Mouse (Mus musculus): ENCODE measurements around the gene Sptb. TPM values are rescaled to one million over a fixed set of nuclear protein-coding genes. Genes with fewer than 3 reads are reported as not detected.
A peak's percentile ranks its signal among the peaks of the same experiment; 100 is the strongest.

Gene Sptb
- polyA plus RNA-seq, 1 experiment: 18.9 TPM

DNA sequence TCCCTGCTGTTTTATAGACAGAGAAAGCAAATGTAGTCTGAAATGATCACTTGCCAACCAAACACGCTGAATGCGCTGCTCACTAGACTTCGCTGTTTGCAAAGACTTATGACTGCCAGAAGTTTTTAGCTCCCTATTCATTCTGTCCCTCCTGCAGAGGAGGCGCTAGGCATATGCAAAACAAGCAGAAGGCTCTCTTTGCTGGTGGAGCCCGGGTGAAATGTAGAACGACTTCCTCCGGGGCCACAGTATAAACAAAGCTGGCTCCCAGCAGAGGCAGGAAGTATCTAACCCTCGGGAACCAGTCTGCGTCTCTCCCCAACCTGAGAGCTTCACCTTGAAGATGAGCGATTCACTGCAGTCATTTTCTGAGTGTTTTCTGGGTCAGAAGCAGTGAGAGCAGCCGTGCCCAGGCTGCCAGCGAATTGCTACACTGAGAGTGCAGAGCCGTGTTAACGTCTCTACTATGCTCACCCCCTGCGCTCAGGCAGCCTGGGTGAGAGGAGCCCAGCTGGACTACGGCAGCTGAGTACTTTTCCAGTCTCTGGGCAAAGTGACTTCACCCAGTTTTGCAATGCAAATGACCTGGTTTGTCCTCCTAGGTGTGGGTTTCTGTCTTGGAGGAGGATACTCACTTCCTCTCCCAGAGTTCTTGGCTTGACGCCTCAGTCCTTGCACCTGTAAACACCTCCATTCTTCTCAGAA is 15.4 kb downstream of the Sptb start:
- H3K4me3 ChIP-seq (ENCODE audit: extremely low read depth, insufficient read depth, insufficient read length): peak overlapping the region; percentile 19
- WGBS: 7% methylated on average over 17 of the region's 17 CpGs

DNA sequence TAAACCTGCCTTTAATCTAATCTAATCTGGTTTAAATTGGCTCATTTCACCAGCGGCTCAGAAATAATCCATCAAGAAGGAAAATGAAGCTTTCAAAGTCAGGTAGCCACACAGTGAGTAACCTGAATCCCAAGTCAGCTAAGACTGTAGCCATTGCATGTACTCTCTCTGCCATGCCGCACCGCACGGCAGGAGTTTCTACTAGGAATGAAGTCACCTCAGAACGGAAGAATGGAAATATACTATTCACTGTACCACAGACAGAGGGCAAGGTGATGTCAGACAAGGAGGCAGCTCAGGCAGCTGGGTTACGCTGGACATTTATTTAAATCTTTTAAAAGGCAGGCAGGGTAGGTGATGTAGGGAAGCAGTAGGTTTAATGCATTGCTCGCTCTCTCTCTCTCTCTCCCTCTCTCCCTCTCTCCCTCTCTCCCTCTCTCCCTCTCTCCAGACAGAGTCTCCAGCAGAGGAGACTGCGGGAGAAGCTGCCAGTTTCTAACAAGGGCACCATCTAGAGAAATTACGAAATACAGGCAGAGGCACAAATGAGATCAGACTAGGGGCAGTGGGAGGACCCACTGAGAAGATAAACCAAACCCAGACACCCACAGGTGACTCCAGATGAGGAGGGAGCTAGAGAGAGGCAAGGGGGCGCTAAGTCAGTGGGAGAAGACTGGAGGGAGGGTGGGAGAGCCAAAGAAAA is 22.7 kb downstream of the Sptb start:
- Histone ChIP-seq H3K4me3 (ENCODE audit: extremely low read depth, insufficient read depth, insufficient read length) (no peak overlapping the region), H3K36me3 (ENCODE audit: control insufficient read depth, insufficient read depth, low read length) (no peaks in the 10 kb centered on the region), H3K27me3 (ENCODE audit: control insufficient read depth, insufficient read depth, low read length) (no peaks in the 10 kb centered on the region), H3K27ac (ENCODE audit: insufficient read depth, low read length) (no peak overlapping the region), H3K4me1 (ENCODE audit: control insufficient read depth, insufficient read depth, insufficient read length) (no peaks in the 10 kb centered on the region)
- 91% methylated on average over 10 of the region's 10 CpGs for WGBS
- TF ChIP-seq POLR2A (IDR thresholded peaks at IDR 0.05; ENCODE audit: low read depth, low read length) (no peak), CTCF (IDR thresholded peaks at IDR 0.05; ENCODE audit: extremely low read depth, insufficient read depth, insufficient read length, insufficient replicate concordance) (no peak)
- no peak for DNase-seq (ENCODE audit: low read depth in 1 of 2, low spot score in 2 of 2)

More for the DNA sequence above, 15.4 kb downstream of the Sptb start:
- TF ChIP-seq POLR2A (IDR thresholded peaks at IDR 0.05; ENCODE audit: low read depth, low read length) (no peak), CTCF (IDR thresholded peaks at IDR 0.05; ENCODE audit: extremely low read depth, insufficient read depth, insufficient read length, insufficient replicate concordance) (no peak)
- H3K4me1 ChIP-seq (ENCODE audit: control insufficient read depth, insufficient read depth, insufficient read length): peaks cover 3% of the 10 kb centered on the region; the same call in 1 of the 2 replicates
- H3K27ac ChIP-seq (ENCODE audit: insufficient read depth, low read length): no peak overlapping the region
- no peaks in the 10 kb centered on the region for H3K27me3 ChIP-seq (ENCODE audit: control insufficient read depth, insufficient read depth, low read length)
- no peaks in the 10 kb centered on the region for H3K36me3 ChIP-seq (ENCODE audit: control insufficient read depth, insufficient read depth, low read length)
- DNase-seq (ENCODE audit: low read depth in 1 of 2, low spot score in 2 of 2): peak; percentile 11 to 21

DNA sequence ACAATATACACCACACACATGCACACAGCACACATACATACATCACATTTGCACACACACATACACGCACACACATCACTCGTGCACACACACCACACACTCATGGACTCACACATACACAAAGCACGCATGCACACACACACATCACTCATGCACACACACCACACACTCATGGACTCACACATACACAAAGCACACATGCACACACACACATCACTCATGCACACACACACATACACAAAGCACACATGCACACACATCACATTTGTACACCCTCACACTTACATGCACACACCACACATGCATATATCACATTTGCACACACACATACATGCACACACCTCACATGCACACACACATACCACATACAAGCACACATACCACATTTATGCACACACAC is 24.7 kb downstream of the Sptb start:
- no peak overlapping the region for H3K4me3 ChIP-seq (ENCODE audit: extremely low read depth, insufficient read depth, insufficient read length)
- 96% methylated on average over 3 of the region's 3 CpGs for WGBS
- TF ChIP-seq CTCF (IDR thresholded peaks at IDR 0.05; ENCODE audit: extremely low read depth, insufficient read depth, insufficient read length, insufficient replicate concordance): no peak
- TF ChIP-seq POLR2A (IDR thresholded peaks at IDR 0.05; ENCODE audit: low read depth, low read length): no peak
- no peaks in the 10 kb centered on the region for H3K4me1 ChIP-seq (ENCODE audit: control insufficient read depth, insufficient read depth, insufficient read length)
- no peaks in the 10 kb centered on the region for H3K36me3 ChIP-seq (ENCODE audit: control insufficient read depth, insufficient read depth, low read length)
- no peak overlapping the region for H3K27ac ChIP-seq (ENCODE audit: insufficient read depth, low read length)
- DNase-seq (ENCODE audit: low read depth in 1 of 2, low spot score in 2 of 2): no peak
- no peaks in the 10 kb centered on the region for H3K27me3 ChIP-seq (ENCODE audit: control insufficient read depth, insufficient read depth, low read length)

DNA sequence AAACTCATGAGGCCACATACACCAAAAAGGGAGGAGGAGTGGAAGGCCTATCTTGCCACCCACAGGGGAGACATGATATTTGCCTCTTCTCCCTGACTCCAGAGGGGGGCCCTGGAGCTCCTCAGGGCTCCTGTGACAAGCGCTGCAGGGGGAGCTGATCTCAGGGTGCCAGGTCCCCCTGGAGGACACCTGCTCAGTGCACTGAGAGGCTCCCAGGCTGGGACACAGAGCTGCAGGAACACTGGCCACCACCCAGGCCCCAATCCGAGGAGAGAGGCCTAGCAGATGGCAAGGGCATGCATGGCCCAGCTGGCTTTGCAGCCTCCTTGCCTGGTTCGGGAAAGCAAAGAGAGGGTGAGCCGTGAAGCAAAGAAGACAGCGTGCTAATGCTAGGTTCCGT is 25.9 kb downstream of the Sptb start:
- DNase-seq (ENCODE audit: low read depth in 1 of 2, low spot score in 2 of 2): no peak
- no peak overlapping the region for H3K27ac ChIP-seq (ENCODE audit: insufficient read depth, low read length)
- TF ChIP-seq POLR2A (IDR thresholded peaks at IDR 0.05; ENCODE audit: low read depth, low read length) (no peak), CTCF (IDR thresholded peaks at IDR 0.05; ENCODE audit: extremely low read depth, insufficient read depth, insufficient read length, insufficient replicate concordance) (no peak)
- H3K36me3 ChIP-seq (ENCODE audit: control insufficient read depth, insufficient read depth, low read length): no peaks in the 10 kb centered on the region
- no peaks in the 10 kb centered on the region for H3K4me1 ChIP-seq (ENCODE audit: control insufficient read depth, insufficient read depth, insufficient read length)
- no peaks in the 10 kb centered on the region for H3K27me3 ChIP-seq (ENCODE audit: control insufficient read depth, insufficient read depth, low read length)
- H3K4me3 ChIP-seq (ENCODE audit: extremely low read depth, insufficient read depth, insufficient read length): no peak overlapping the region
- WGBS: 79% methylated on average over 6 of the region's 6 CpGs

DNA sequence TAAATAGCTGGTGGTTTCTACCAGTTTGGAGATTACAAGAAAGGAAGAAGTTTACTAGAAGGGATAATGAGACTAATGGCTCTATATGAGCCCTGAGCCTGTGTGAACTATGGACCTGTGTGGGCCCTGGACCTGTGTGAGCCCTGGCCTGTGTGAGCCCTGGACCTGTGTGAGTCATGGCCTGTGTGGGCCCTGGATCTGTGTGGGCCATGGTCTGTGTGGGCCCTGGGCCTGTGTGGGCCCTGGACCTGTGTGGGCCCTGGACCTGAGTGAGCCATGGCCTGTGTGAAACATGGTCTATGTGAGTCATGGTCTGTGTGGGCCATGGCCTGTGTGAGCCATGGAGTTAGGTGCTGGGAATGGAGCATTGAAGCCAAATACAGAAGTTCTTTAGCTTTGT is 28.4 kb downstream of the Sptb start:
- no peaks in the 10 kb centered on the region for H3K36me3 ChIP-seq (ENCODE audit: control insufficient read depth, insufficient read depth, low read length)
- H3K27me3 ChIP-seq (ENCODE audit: control insufficient read depth, insufficient read depth, low read length): no peaks in the 10 kb centered on the region
- no peak overlapping the region for H3K4me3 ChIP-seq (ENCODE audit: extremely low read depth, insufficient read depth, insufficient read length)
- no peak overlapping the region for H3K27ac ChIP-seq (ENCODE audit: insufficient read depth, low read length)
- no peak for TF ChIP-seq POLR2A (IDR thresholded peaks at IDR 0.05; ENCODE audit: low read depth, low read length)
- TF ChIP-seq CTCF (IDR thresholded peaks at IDR 0.05; ENCODE audit: extremely low read depth, insufficient read depth, insufficient read length, insufficient replicate concordance): no peak
- H3K4me1 ChIP-seq (ENCODE audit: control insufficient read depth, insufficient read depth, insufficient read length): no peaks in the 10 kb centered on the region
- no peak for DNase-seq (ENCODE audit: low read depth in 1 of 2, low spot score in 2 of 2)

DNA sequence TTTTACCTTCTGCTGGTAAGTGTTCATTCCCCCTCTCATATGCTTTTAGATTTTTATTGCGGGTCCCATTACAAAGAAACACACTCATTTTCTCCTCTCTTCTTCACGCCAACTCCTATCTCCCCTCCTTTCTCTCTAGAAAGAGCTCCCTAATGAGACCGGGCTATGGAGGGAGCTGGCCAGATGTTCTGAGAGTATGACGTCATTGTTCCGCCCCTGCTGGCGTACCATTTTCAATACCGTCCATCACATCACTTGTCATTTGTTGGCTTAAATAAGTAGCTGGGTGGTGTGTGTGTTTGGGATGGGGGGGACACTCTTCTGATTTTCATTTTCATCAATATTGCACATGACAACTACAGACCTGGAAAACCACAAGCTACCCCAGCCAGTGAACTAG is 33.3 kb downstream of the Sptb start:
- Histone ChIP-seq H3K4me3 (ENCODE audit: extremely low read depth, insufficient read depth, insufficient read length) (no peak overlapping the region), H3K36me3 (ENCODE audit: control insufficient read depth, insufficient read depth, low read length) (no peaks in the 10 kb centered on the region), H3K27ac (ENCODE audit: insufficient read depth, low read length) (no peak overlapping the region), H3K4me1 (ENCODE audit: control insufficient read depth, insufficient read depth, insufficient read length) (no peaks in the 10 kb centered on the region), H3K27me3 (ENCODE audit: control insufficient read depth, insufficient read depth, low read length) (no peaks in the 10 kb centered on the region)
- no peak for DNase-seq (ENCODE audit: low read depth in 1 of 2, low spot score in 2 of 2)
- 73% methylated on average over 7 of the region's 7 CpGs for WGBS
- TF ChIP-seq POLR2A (IDR thresholded peaks at IDR 0.05; ENCODE audit: low read depth, low read length): no peak
- TF ChIP-seq CTCF (IDR thresholded peaks at IDR 0.05; ENCODE audit: extremely low read depth, insufficient read depth, insufficient read length, insufficient replicate concordance): no peak

DNA sequence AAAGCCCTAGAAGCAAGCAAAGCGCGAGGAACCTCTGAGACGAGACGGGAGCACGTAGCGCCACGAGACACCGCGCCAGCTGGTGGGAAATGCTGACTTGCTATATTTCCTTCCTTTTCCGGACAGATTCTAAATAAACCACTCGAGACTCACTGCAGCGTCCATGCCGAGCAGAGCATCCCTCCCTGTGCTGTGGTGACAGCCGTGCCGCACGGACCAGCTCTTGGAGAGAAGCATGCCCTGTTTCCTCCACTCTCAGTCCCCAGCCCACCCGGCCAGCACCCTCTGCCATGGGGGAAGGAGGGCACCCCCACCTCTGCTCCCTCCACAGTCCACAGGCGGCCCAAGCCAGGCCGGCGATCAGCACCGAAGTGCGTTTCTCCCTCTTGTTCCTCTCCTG is 33.9 kb downstream of the Sptb start:
- Histone ChIP-seq H3K4me1 (ENCODE audit: control insufficient read depth, insufficient read depth, insufficient read length) (no peaks in the 10 kb centered on the region), H3K36me3 (ENCODE audit: control insufficient read depth, insufficient read depth, low read length) (no peaks in the 10 kb centered on the region), H3K27me3 (ENCODE audit: control insufficient read depth, insufficient read depth, low read length) (no peaks in the 10 kb centered on the region), H3K4me3 (ENCODE audit: extremely low read depth, insufficient read depth, insufficient read length) (no peak overlapping the region; the same call in 1 of the 2 replicates), H3K27ac (ENCODE audit: insufficient read depth, low read length) (no peak overlapping the region)
- WGBS: 52% methylated on average over 22 of the region's 22 CpGs
- TF ChIP-seq CTCF (IDR thresholded peaks at IDR 0.05; ENCODE audit: extremely low read depth, insufficient read depth, insufficient read length, insufficient replicate concordance): no peak
- TF ChIP-seq POLR2A (IDR thresholded peaks at IDR 0.05; ENCODE audit: low read depth, low read length): no peak
- no peak for DNase-seq (ENCODE audit: low read depth in 1 of 2, low spot score in 2 of 2)

Measured in spleen, adult 2 months (tissue).